Mouse (Mus musculus) hindbrain, postnatal 0 days (tissue): ENCODE measurements at regions not wholly inside any gene's neighbourhood (a gene's known extent, or its start where the extent isn't known, plus 50 kb on each side); places are given as distances from the start of the nearest gene placed in this dataset.

Experiments
- ATAC-seq: fragments of 200-750 bp; cut with Nextera tagmentation; 2 replicates; pipeline ENCODE4 v1.8.0; 2017; ENCODE audit warnings: mild to moderate bottlenecking, moderate TSS enrichment, moderate library complexity
- DNase-seq: peaks from one replicate; pipeline ENCODE4 v3.0.0-alpha.2; 2015; ENCODE audit warnings: low spot score
- H3K27ac ChIP-seq: fragments of 300-500 bp; sonication (generic); 2 replicates; pipeline ENCODE4 v1.5.1; 2014; ENCODE audit warnings: mild to moderate bottlenecking
- H3K27me3 ChIP-seq: fragments of 300-500 bp; sonication (generic); 2 replicates; pipeline ENCODE4 v1.6.1; 2014; ENCODE audit warnings: low read length, mixed read lengths; ENCODE audit not compliant: insufficient read depth
- H3K36me3 ChIP-seq: fragments of 300-500 bp; sonication (generic); 2 replicates; pipeline ENCODE4 v1.6.1; 2014; ENCODE audit warnings: low read length, mixed read lengths; ENCODE audit not compliant: insufficient read depth
- H3K4me1 ChIP-seq: fragments of 300-500 bp; sonication (generic); 2 replicates; pipeline ENCODE4 v1.6.1; 2014; ENCODE audit warnings: antibody characterized with exemption, low read length, mixed read lengths; ENCODE audit not compliant: insufficient read depth
- H3K4me2 ChIP-seq: fragments of 300-500 bp; sonication (generic); 2 replicates; pipeline ENCODE4 v1.6.1; 2014; ENCODE audit warnings: low read depth, mild to moderate bottlenecking, low read length, moderate library complexity, mixed read lengths
- H3K4me3 ChIP-seq: fragments of 300-500 bp; sonication (generic); 2 replicates; pipeline ENCODE4 v1.5.1; 2014; ENCODE audit warnings: low read length
- H3K9ac ChIP-seq: fragments of 300-500 bp; sonication (generic); replicated peaks from 2 replicates; pipeline ENCODE4 v1.6.1; 2014; ENCODE audit warnings: mild to moderate bottlenecking, low read length, moderate library complexity, mixed read lengths
- H3K9me3 ChIP-seq: fragments of 300-500 bp; sonication (generic); 2 replicates; pipeline ENCODE4 v1.6.1; 2016; ENCODE audit warnings: low read length, mixed read lengths
- CTCF ChIP-seq: IDR thresholded peaks from 2 replicates; pipeline ENCODE4 v1.5.1; 2016; ENCODE audit warnings: antibody characterized with exemption, control low read depth, low read depth
- WGBS: fragments of 180-500 bp; shearing (Covaris S2); extraction: QIAGEN DNeasy Blood & Tissue Kit; methylation state at CpG from one replicate; pipeline ENCODE4 v1.1.7; 2014; 5-methylcytosine and 5-hydroxymethylcytosine counted together

GRCm38 (mm10) chr14:76664586-76665508, 108.2 kb upstream of the Serp2 start:
- Histone ChIP-seq H3K9ac (no peak overlapping the region), H3K36me3 (no peaks in the 10 kb centered on the region), H3K27ac (no peak overlapping the region), H3K9me3 (no peaks in the 10 kb centered on the region), H3K27me3 (no peaks in the 10 kb centered on the region), H3K4me2 (no peak overlapping the region), H3K4me1 (no peaks in the 10 kb centered on the region), H3K4me3 (no peak overlapping the region)
- DNase-seq: no peak
- WGBS: 82% methylated on average over 11 of the region's 11 CpGs
- ATAC-seq: no peak
- TF ChIP-seq CTCF: no peak

GRCm38 (mm10) chr14:76663816-76664215, 107.1 kb upstream of the Serp2 start:
- H3K4me1 ChIP-seq: no peaks in the 10 kb centered on the region
- WGBS: 85% methylated on average over 2 of the region's 2 CpGs
- H3K36me3 ChIP-seq: no peaks in the 10 kb centered on the region
- no peak for ATAC-seq
- no peaks in the 10 kb centered on the region for H3K9me3 ChIP-seq
- no peak overlapping the region for H3K27ac ChIP-seq
- DNase-seq: no peak
- no peak overlapping the region for H3K4me3 ChIP-seq
- no peak overlapping the region for H3K9ac ChIP-seq
- H3K27me3 ChIP-seq: no peaks in the 10 kb centered on the region
- H3K4me2 ChIP-seq: no peak overlapping the region
- no peak for TF ChIP-seq CTCF

GRCm38 (mm10) chr14:76662871-76663270, 106.2 kb upstream of the Serp2 start:
- Histone ChIP-seq H3K9ac (no peak overlapping the region), H3K27ac (no peak overlapping the region), H3K9me3 (no peaks in the 10 kb centered on the region), H3K27me3 (no peaks in the 10 kb centered on the region), H3K36me3 (no peaks in the 10 kb centered on the region), H3K4me1 (peaks cover 2% of the 10 kb centered on the region; the same call in 1 of the 2 replicates), H3K4me3 (no peak overlapping the region), H3K4me2 (no peak overlapping the region)
- TF ChIP-seq CTCF: no peak
- DNase-seq (no peak), ATAC-seq (no peak)
- 85% methylated on average over 7 of the region's 7 CpGs for WGBS

GRCm38 (mm10) chr14:76660906-76661305, 104.2 kb upstream of the Serp2 start:
- H3K4me1 ChIP-seq: peaks cover 10% of the 10 kb centered on the region
- no peaks in the 10 kb centered on the region for H3K27me3 ChIP-seq
- WGBS: 91% methylated on average over 2 of the region's 2 CpGs
- H3K9ac ChIP-seq: no peak overlapping the region
- no peak overlapping the region for H3K4me3 ChIP-seq
- H3K4me2 ChIP-seq: no peak overlapping the region
- no peaks in the 10 kb centered on the region for H3K36me3 ChIP-seq
- no peak overlapping the region for H3K27ac ChIP-seq
- no peaks in the 10 kb centered on the region for H3K9me3 ChIP-seq
- no peak for ATAC-seq
- DNase-seq: no peak
- no peak for TF ChIP-seq CTCF

GRCm38 (mm10) chr14:76658952-76659502, 102.3 kb upstream of the Serp2 start:
- H3K4me2 ChIP-seq: no peak overlapping the region
- no peaks in the 10 kb centered on the region for H3K27me3 ChIP-seq
- WGBS: 57% methylated on average over 15 of the region's 15 CpGs
- no peak for TF ChIP-seq CTCF
- DNase-seq (peak; percentile 23), ATAC-seq (no peak)
- peaks cover 10% of the 10 kb centered on the region for H3K4me1 ChIP-seq
- no peaks in the 10 kb centered on the region for H3K36me3 ChIP-seq
- no peak overlapping the region for H3K9ac ChIP-seq
- no peaks in the 10 kb centered on the region for H3K9me3 ChIP-seq
- H3K4me3 ChIP-seq: no peak overlapping the region
- H3K27ac ChIP-seq: 0 out of 2 replicates have a peak overlapping the region, but pooled peaks have one; percentile 26

DNA sequence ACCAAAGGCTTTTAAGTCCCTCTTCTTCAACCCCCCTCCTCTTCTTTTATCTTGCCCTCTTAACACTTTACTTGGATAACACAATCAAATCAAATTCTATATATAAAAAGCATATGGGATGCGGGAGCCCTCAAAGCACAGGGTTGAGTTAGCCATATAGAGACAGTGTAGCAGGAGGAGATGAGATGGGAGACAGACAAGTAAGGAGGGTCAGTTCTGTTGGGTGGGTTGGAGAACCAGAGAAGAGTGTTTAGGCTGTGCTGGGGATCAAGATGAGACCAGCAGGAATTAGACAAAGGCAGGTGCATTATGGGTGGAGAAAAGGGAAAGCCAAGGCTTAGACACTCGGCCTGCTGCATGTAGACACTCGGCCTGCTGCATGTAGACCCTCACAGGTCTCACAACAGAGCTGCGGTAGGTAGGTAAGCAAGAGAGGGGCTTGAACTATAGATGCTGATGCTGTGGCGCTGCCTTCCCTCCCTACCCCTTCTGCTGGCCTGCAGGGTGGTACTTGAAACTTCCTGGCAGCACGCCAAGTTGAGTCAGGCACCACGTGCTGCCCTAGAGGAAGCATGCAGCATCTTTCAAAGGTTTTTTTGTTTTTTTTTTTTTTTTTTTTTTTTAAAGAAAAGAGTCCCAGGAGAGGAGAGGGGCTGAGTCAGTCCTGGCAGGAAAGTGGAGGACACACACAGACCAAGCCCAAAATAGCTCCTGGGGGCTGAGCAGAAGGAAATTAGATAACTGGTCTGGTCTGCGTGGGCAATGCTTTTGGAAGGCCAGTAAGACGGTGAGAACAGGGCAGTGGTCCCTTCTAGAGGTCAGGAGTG, 101.3 kb upstream of the Serp2 start:
- DNase-seq (peak; percentile 91), ATAC-seq (peak; percentile 78)
- H3K9ac ChIP-seq: no peak overlapping the region
- H3K9me3 ChIP-seq: no peaks in the 10 kb centered on the region
- peak; percentile 37 for TF ChIP-seq CTCF
- WGBS: 29% methylated on average over 9 of the region's 9 CpGs
- no peaks in the 10 kb centered on the region for H3K27me3 ChIP-seq
- no peak overlapping the region for H3K4me2 ChIP-seq
- H3K27ac ChIP-seq: peak overlapping the region; percentile 56; the same call in 1 of the 2 replicates
- H3K36me3 ChIP-seq: no peaks in the 10 kb centered on the region
- H3K4me1 ChIP-seq: peaks cover 10% of the 10 kb centered on the region
- no peak overlapping the region for H3K4me3 ChIP-seq
